Mouse (Mus musculus) adrenal gland, postnatal 25 days (tissue): ENCODE data around the gene Tppp. TPM values are rescaled to one million over a fixed set of nuclear protein-coding genes. Genes with fewer than 3 reads are reported as not detected.
"Not testable (repeated sequence)": the region's sequence is repeated elsewhere in the genome, so short reads cannot be mapped to it uniquely, and the experiment has no call there.

Source experiments
- DNase-seq: peaks from one replicate; pipeline ENCODE4 v3.0.0; 2021; ENCODE audit warnings: mixed read lengths
- long read RNA-seq: library from polyadenylated mRNA; stranded (forward); transcript quantifications from one replicate; pipeline ENCODE4 v2.0.0, GENCODE M21; 2021
- total RNA-seq: library from RNA; stranded (reverse); gene quantifications from 2 replicates; pipeline ENCODE4 v1.2.3, GENCODE M21; 2021

The Tppp gene
- 4.3 and 6.9 TPM in 2 replicates for total RNA-seq
- long read RNA-seq, full-length matches to known transcripts = 8 of 12 reads
- long read RNA-seq, partial matches to known transcripts = 0 of 12 reads
- long read RNA-seq, other reads (novel, unspliced or antisense) = 4 of 12 reads

DNA sequence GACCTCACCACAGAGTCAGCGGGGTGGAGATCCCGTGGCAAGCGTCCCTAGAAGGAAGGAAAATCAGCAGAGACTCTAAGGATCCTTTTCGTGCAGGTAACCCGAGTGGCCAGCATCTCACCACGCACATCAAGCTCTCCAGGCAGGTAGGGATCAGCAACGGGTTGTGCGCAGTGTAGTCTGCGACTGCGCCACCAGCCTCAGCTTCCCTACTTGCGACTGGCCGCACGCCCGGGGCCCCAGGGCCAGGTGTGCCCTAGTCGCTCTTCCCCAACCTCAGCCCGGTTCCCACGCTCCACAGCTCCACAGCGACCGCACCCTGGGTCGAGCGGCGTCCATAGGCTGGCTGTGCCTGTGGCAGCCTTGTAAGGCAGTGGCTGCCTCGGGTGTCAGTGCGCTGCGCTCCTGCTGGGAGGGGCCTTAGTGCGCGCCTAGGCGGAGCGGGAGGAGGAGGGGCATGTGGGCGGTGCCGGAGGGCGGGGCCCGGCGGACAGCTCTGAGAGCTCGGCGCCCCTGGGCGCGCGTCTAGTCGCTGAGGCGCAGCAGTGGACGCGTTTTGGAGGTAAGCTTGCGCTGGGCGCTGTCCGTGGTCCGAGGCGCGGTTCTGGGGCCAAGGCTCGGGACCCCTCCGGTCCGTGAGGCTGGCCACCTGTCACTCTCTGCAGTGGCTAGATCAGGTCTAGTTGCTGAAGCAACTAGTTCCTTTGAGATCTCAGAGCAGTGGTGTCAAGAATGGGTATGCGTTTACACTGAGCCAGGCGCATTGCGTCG lies at the start of gene Tppp:
Gene Tppp (plus strand): TSS at position 460 of the 771 bp plus-strand sequence.
- DNase-seq = peak; percentile 96

DNA sequence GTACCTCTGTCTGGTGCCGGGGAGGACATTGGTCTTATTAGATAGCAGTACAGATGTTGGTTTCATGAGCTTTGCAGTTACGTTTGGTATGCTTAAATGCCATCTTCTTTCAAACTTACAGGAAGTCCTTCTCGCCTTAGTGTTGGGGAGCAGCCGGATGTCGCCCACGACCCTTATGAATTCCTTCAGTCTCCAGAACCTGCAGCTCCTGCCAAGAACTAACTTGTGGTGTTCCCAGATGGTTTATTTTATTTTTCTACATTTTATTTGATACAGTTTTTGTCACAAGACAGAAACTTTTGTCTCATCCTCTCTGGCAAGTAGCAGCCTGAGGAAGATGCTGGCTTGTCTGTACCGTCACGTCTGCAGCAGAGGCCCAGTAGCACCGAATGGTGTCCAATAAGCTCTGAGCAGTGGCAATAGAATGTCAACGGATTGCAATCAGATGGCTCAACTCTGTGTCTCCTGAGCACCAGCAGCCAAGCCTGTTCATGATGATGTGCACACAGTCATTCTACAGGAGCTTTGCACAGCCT lies 49.0 kb upstream of the Tppp start:
- no peak for DNase-seq

DNA sequence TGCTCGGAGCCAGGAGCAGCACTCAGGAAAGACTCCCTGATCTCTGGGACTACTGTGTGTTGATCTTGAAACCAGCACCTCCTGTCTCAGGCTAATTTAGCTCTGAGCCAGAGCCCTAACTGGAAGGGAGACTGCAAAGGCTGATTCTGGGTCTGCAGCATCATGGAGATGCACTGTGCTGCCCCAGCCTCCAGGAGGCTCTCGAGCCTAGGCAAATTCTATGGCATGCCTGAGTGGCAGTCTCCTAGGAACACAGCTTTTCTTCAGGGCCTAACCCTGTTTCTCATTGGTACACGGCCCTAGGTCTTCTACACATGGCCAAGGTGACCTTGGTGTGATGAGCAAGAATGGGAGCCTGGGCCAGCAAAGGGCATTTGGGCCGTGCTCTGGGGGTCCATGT lies 48.0 kb upstream of the Tppp start:
- DNase-seq = no peak

DNA sequence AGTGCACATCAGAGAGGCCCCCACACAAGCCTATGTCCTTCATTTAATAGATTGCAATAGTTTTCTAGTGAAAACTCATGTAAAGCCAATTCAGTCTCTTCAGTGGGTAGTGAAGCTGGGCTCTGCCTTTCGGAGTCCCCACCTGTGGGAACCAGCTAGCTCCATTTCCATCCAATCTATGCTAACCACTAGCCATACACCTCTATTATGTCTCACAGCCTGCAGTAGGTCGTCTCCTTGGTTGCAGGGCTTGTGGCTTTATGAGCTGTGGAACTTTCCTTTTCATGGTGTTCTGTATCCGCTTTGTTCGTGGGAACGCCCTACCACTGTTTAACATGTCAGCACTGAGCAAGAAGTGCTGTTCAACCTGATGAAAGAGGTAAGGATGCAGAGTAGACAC lies 45.7 kb upstream of the Tppp start, which contains the start of gene Zdhhc11:
Gene Zdhhc11 (plus strand): TSS at position 301 of the 400 bp plus-strand sequence.
- no peak for DNase-seq

DNA sequence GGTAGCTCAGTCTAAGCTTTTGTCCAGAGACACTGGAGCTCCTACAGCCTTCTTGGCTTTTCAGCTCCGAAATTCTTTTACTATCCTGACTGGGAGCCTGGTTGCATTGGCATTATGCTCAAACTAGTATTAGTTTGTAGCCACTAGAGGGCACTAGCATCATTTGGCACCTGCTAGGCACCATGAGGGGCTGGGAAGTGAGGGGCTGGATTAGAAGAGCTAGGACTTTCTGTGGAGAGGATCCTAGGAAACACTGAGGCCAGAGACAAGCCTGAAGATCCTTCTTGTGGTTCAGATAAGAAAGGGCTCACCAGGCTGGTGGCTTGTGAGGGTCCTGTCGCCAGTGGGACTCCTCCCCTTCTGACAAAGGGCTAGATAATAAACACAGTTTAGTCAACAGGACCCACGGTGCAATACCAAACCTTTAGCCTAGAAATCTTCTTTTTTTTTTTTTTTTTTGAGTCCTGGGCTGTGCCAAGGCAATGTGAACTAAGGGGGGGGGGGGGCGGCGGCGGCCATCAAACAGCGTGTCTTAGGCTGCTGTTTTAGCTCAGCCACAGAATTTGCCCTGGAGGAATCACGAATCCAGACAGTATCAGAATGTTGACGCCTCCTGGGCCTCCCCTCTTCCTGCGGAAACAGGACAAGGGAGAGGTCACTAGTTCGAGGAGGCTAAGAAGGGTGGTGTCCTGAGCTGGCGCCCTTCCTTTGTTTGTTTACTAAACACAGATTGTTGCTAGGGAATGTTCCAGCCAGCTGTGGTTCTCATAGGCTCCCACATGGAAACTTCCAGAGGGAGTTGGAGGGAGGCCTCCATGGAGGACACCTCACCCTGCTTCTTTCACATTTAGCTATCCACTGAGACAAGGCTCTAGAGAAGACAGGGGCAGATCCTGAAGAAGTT lies 38.4 kb upstream of the Tppp start:
- DNase-seq = peak; percentile 36

DNA sequence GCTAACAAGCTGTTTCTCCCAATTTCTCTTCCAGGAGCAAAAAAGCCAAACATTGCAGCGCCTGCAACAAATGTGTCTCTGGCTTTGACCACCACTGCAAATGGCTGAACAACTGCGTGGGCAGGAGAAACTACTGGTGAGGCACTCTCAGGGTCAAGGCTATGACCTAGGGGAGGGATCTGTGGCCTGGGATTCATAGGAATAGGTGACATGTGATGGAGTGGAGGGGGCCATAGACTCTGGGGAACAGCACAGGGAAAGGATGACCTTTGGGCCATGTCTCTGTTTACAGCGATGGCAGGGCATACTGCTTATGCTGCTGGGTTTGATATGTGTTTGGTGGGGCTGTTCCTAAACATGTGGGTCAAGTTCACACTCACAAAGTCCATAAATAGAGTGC lies 34.7 kb upstream of the Tppp start:
- DNase-seq = no peak

DNA sequence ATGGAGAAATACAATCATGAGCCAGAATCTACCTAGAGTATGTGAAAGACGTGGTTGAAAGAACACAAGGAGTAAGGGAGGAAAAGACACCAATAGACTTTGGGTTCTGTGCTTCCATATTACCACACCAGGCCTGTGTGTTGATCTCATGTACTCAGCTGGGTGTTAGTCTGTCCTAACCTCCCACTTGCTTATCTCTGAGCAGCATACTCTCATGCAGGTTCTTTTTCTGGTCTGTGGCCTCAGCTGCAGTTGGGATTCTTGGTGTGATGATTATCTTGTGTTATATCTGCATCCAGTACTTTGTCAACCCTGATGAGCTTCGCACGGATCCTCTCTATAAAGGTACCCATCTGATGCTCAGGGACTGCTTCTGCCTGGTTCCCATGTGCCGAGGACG lies 32.3 kb upstream of the Tppp start:
- DNase-seq = no peak

DNA sequence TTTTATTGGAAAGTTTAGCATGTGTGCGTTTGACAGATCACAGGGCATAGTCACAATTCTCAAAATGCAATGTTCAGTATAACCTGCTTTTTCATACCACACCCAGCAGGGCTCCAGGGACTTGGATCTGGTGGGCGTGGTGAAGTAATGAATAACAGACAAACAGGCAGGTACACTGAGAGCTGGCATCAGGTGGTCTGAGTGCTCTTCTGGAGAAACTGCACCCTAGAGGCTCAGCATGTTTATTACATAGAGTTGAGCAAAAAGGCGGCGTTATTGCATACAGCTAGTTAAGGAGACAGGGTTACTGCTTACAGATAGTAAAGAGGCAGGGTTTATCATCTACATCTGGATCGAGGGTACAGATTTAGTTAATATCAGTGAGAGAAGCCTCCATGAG lies 18.9 kb upstream of the Tppp start:
- no peak for DNase-seq

DNA sequence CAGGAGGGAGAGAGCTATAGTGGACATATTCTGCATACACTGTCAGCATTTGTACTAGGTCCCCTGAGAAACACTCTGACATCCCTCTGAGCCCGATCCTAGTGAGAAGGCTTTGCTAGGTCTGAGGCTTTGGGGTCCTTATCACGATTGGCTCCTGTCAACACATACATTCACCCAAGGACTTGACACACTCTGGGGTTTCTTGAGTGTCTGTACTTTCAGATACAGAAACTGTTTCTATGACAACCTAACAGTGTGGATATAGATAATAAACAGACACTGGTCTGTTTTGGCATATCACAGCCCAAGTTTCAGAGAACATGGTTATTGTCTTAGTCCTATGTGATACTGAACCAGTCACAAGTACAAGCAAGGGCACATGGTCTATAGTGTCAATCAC lies 18.4 kb upstream of the Tppp start:
- no peak for DNase-seq

DNA sequence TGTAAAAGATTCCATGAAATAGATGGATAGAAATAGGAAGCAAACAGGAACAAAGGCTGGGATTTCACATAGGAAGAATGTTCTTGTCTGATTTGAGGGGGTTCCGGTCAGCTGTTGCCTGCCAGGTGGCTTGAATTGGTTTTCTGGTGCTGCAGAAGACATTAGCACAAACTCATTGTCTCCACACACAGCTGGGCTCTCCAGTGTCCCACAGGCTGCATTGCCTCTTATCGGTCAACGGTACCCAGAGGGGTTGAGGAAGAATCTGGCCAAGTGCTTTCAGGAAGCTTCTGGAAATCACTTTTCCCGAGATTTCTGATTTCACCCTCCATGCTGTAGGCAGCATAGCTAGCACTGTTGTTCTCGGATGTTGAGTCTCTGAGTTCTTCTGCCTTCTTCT lies 17.9 kb upstream of the Tppp start:
- no peak for DNase-seq

DNA sequence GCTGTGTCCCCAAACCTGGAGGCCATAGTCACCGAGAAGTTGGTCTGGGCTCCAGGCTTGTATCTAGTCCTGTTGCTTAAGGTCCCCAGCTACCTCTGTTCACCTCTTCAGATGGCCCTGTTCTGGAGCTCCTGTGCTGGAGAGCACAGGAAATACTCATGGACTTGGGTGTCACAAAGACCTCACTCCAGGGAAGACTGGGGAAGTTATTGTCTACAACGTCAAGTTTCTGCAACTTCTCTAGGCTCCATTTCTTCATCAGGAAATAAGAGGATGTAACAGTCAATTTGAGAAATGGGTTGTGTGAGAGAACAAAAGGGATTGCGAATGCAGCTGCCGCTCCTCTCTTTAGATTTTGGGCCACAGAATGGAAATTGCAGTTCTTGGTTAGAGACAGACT lies 12.8 kb upstream of the Tppp start:
- no peak for DNase-seq

DNA sequence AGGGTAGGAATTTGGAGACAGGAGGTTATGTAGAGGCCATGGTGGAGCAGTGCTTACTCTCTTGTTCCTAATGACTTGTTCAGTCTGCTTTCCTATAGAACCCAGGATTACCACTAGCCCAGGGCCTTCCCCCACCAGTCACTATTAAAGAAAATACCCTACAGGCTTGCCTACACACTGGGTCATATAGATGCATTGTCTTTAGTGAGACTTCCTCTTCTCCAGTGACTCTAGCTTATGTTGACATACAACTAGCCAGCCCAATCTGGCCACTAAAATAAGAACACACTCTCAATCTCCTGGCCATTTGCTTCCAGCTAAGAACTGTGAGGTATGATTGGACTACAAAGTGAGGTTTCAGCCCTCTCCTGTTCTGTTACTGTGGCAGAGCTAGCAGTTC lies 8.7 kb upstream of the Tppp start:
- no peak for DNase-seq

DNA sequence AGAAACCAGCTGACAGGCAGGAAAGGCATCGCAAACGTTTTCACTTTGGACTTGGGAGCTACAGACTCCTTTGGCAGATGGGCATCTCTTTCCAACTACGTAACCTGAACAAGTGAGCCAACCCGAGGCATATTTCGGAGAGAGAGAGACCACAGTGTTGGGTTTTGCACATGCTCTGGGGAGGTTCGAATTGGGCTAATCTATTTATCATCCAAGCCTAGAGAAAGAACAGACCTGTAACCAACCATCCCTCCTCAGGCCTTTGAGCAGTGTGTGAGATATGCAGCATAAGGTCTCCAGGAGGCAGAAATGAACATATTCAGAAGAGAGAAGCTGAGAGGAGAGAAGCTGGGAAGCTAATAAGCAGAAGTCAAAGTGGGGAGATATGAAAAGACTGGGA lies 8.2 kb upstream of the Tppp start:
- DNase-seq = no peak

DNA sequence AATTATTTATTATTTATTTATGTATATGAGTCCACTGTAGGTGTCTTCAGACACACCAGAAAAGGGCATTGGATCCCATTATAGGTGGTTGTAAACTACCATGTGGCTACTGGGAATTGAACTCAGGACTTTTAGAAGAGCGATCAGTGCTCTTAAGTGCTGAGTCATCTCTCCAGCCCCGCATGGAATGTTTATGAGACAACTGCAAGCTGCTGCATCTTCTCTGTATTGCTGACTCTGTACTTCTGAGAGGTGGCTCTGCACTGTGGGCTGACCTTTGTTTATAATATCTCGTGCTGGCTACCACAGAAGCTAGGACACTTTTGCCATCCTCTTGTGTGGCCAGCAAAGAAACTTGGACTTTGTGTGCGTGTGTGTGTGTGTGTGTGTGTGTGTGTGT lies 7.7 kb upstream of the Tppp start:
- DNase-seq = no peak

DNA sequence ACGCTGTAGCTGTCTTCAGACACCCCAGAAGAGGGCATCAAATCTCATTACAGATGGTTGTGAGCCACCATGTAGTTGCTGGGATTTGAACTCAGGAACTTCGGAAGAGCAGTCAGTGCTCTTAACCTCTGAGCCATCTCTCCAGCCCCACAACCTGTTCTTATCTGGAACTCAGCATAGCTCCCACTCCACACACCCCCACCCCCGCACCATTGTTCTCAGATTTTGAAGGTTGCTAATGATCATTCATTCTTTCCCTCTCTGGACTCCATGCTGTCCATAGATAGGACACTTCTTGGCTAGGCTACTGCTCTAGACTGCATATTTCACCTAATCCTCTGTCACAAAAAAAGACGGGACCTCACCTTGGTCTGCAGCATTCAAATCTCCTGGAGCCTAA lies 2.3 kb upstream of the Tppp start:
- not testable (repeated sequence) for DNase-seq

DNA sequence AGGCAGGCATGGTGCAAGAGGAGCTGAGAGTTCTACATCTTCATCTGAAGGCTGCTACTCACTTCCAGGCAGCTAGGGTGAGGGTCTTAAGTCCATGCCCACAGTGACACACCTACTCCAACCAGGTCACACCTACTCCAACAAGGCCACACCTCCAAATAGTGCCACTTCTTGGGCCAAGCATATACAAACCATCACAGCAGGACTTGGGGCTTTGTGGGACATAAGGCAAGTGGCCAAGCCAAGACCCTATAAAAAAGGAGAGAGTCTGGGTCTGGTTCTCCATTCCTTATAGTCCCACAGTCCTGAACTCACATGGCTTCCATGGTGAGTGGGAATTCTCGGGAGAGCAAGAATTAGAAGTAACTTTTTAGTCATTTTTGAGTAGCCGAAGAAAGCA lies 991 bp upstream of the Tppp start:
- DNase-seq = not testable (repeated sequence)

DNA sequence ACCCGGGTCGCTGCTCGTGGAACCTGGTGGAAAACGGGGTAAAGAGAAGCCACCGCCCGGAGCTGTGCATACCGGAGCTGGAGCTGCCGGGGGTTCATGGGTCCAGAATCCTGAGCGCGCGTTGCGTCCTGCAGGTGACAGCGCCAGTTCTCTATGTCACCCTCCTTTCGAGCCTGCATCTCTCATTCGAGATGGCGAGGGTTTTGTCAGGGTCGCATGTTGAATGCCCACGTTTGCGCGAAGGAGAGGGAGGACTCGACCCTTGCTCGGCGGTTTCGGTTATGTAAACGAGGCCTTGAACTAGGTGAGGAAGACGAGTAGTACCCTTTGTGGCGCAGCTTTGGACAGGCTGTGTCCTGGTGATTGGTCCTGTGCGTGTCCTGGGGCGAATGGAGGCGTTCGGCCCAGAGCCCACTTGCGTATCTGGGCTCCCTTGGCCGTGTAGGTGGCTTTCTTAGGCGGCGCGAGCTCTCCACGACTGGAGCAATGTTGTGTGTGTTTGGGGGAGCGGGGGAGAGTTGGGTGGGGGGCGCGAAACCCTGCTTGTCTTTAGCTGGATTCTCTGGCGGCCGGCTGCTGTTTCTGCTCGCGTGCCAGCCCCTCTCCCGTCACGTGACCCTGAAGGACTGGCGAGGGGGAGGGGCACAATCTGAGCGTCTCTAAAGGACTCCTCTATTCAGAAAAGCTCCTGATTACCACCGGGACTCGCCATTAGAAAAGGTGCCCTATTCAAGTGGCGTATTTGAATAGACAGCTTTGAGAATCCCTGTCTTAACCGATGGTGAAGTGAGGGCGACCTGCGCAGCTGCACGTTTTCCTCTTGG lies 796 bp downstream of the Tppp start:
- peak; percentile 70 for DNase-seq

DNA sequence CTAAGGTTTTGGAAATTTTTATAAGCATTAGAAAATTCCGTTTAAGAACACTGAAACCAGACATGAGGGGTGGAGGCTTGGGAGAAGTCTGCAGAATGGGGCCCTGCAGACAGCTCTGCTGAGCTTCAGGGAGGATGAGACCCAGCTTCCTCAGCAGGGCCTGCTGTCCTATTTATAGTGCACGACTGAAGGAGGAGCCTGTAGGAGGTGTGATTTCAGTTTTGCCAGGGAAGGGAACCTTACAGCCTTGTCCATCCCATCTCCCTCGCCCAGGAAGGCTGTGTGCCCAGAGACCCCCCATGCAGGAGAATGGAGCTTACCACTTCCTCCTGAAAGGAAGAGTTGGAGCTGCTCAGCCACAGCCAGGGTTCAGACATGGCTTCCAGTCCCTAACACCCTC lies 1.5 kb downstream of the Tppp start:
- DNase-seq = no peak

DNA sequence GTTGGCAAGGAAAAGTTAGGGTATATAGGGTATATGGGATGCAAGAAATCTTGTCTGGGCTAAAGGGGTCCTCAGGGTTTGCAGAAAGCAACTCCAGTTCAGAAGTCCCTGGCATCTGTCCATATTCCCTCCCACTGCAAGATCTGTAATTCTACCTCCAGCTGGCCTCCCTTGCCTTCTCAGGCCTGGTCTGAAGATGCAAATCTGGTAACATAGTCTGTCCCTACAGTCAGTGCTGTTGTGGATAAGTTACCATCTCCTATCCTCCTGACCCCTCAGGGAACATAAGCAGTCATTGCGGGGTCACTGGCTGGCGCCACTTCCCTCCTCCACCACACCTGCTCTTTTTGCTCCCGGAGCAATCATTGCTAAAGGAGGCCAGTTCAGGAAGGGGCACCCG lies 6.7 kb downstream of the Tppp start:
- DNase-seq = no peak

DNA sequence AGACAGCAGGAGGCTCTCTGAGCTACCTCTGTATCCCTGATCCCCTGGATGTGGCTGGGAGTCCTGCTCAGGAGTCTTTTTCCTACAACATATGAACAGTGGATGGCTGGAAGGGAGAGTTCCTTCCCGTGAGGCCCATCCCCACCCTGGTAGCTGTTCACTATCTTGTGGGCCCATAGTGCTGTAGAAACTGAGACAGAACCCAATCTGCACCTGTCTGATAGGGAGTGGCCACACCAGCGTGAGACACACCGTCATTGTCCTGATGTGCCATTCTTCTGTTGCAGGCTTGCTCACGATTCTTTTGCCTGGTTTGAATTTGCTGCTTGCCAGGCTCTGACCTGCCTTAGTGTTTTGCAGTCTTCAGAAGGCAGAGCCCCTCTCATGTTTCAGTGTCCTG lies 8.2 kb downstream of the Tppp start:
- no peak for DNase-seq

DNA sequence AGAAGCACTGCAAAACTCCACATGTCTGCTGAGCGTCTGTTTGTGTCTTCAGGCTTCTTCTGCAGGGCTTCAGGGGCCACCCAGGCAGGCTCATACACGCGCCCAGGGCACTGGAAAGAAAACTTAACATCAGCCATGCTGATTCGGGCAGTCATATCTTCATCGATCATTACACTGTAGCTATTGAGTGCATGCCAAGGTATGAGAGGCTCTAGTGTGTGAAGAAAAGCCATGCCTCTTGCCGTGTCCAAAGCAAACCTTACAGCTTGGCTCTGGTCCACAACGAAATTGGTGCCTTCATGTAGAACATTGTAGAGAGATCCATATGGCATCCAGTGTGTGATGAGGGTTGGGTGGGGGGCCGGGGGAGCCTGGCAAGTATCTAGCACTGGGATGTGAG lies 9.8 kb downstream of the Tppp start:
- DNase-seq = not testable (repeated sequence)
